Mouse (Mus musculus) granulocyte monocyte progenitor cell, adult 5-6 weeks (primary cell): Measurements from ENCODE around the gene Esrrg. TPM values are rescaled to one million over a fixed set of nuclear protein-coding genes. Genes with fewer than 3 reads are reported as not detected.

Experiments
- ATAC-seq: replicated peaks from 2 replicates; pipeline ENCODE4 v1.8.0; 2016; ENCODE audit warnings: mild to moderate bottlenecking, moderate TSS enrichment, inconsistent platforms; ENCODE audit not compliant: poor library complexity, severe bottlenecking
- total RNA-seq, 2 experiments: library from RNA; stranded (forward) in 1 of 2; stranded (reverse) in 1 of 2; fragments of 200-712, 200-1000 nt in 1 of 2; fragments of >200 nt in 1 of 2; fragmentation: Nextera tagmentation in 1 of 2; gene quantifications; 2 replicates each; pipeline ENCODE4 v1.2.3; 2014 to 2017

The Esrrg gene
- total RNA-seq, 2 experiments from 2014 or later = not detected

GRCm38 (mm10) chr1:187891262-187891661 lies 282.7 kb downstream of the Esrrg start:
- ATAC-seq = peak; percentile 83

- ATAC-seq = no peak
Observed at GRCm38 (mm10) chr1:187895459-187895858, 286.9 kb downstream of the Esrrg start.

GRCm38 (mm10) chr1:187896291-187896690 lies 287.7 kb downstream of the Esrrg start:
- ATAC-seq = no peak

- no peak for ATAC-seq
Observed at GRCm38 (mm10) chr1:187896910-187897309, 288.3 kb downstream of the Esrrg start.

GRCm38 (mm10) chr1:187899541-187899940 lies 290.9 kb downstream of the Esrrg start:
- ATAC-seq = no peak

GRCm38 (mm10) chr1:187900756-187901155 lies 292.2 kb downstream of the Esrrg start:
- no peak for ATAC-seq

GRCm38 (mm10) chr1:187902176-187902575 lies 293.6 kb downstream of the Esrrg start:
- ATAC-seq = no peak

- ATAC-seq = peak; percentile 95
Observed at GRCm38 (mm10) chr1:187904731-187905130, 296.1 kb downstream of the Esrrg start.

- no peak for ATAC-seq
Observed at GRCm38 (mm10) chr1:187907407-187907806, 298.8 kb downstream of the Esrrg start.

GRCm38 (mm10) chr1:187907871-187908270 lies 299.3 kb downstream of the Esrrg start:
- ATAC-seq = no peak

- ATAC-seq = no peak
Observed at GRCm38 (mm10) chr1:187910718-187911117, 302.1 kb downstream of the Esrrg start.

- no peak for ATAC-seq
Observed at GRCm38 (mm10) chr1:187911201-187911600, 302.6 kb downstream of the Esrrg start.

- no peak for ATAC-seq
Observed at GRCm38 (mm10) chr1:187918303-187918702, 309.7 kb downstream of the Esrrg start.

- no peak for ATAC-seq
Observed at GRCm38 (mm10) chr1:187918939-187919338, 310.3 kb downstream of the Esrrg start.

- ATAC-seq = no peak
Observed at GRCm38 (mm10) chr1:187920156-187920777, 311.7 kb downstream of the Esrrg start.

GRCm38 (mm10) chr1:187931146-187931545 lies 322.6 kb downstream of the Esrrg start:
- ATAC-seq = no peak

GRCm38 (mm10) chr1:187938652-187939051 lies 330.1 kb downstream of the Esrrg start:
- no peak for ATAC-seq

GRCm38 (mm10) chr1:187939078-187939477 lies 330.5 kb downstream of the Esrrg start:
- no peak for ATAC-seq

- no peak for ATAC-seq
Observed at GRCm38 (mm10) chr1:187951506-187951905, 342.9 kb downstream of the Esrrg start.

GRCm38 (mm10) chr1:187956702-187957101 lies 348.1 kb downstream of the Esrrg start:
- ATAC-seq = no peak

GRCm38 (mm10) chr1:187959192-187959591 lies 350.6 kb downstream of the Esrrg start:
- ATAC-seq = no peak

- no peak for ATAC-seq
Observed at GRCm38 (mm10) chr1:187961452-187961851, 352.9 kb downstream of the Esrrg start.
